ENCODE assay signal across 19 mouse cellular contexts in genomic region chr10:44733641-44734040, GRCm38 (mm10).
"Had no signal": no experiment of that assay in that cellular context is flagged by ENCODE, and none has a peak within 500 bp of the region (broad histone marks: within the 10 kb centered on the region; RNA-seq: fewer than 3 reads in every experiment).

No protein-coding gene starts in this region.

- H3K4me2 ChIP-seq: liver, embryonic 11.5 days; liver, embryonic 13.5 days; liver, embryonic 15.5 days; lung, embryonic 15.5 days; midbrain, embryonic 12.5 days; midbrain, embryonic 15.5 days; neural tube, embryonic 12.5 days; stomach, embryonic 15.5 days had no signal

- ATAC-seq: liver, postnatal 0 days; midbrain, embryonic 15.5 days had no signal

- H3K27me3 ChIP-seq: liver, embryonic 13.5 days; liver, embryonic 15.5 days; lung, embryonic 15.5 days; midbrain, embryonic 12.5 days; midbrain, embryonic 15.5 days; neural tube, embryonic 12.5 days; stomach, embryonic 15.5 days had no signal

- H3K4me1 ChIP-seq: liver, embryonic 13.5 days; liver, embryonic 15.5 days; lung, embryonic 15.5 days; midbrain, embryonic 12.5 days; midbrain, embryonic 15.5 days; neural tube, embryonic 12.5 days; stomach, embryonic 15.5 days had no signal

- H3K9me3 ChIP-seq: liver, embryonic 13.5 days; liver, embryonic 15.5 days; lung, embryonic 15.5 days; midbrain, embryonic 12.5 days; midbrain, embryonic 15.5 days; neural tube, embryonic 12.5 days; stomach, embryonic 15.5 days had no signal

- H3K4me3 ChIP-seq: liver, embryonic 13.5 days; liver, embryonic 15.5 days; lung, embryonic 15.5 days; midbrain, embryonic 12.5 days; midbrain, embryonic 15.5 days; neural tube, embryonic 12.5 days; stomach, embryonic 15.5 days had no signal

- H3K9ac ChIP-seq: liver, embryonic 13.5 days; liver, embryonic 15.5 days; liver, postnatal 0 days; lung, embryonic 15.5 days; midbrain, embryonic 12.5 days; midbrain, embryonic 15.5 days; neural tube, embryonic 12.5 days; stomach, embryonic 15.5 days had no signal

- H3K27ac ChIP-seq: liver, embryonic 13.5 days; liver, embryonic 15.5 days; lung, embryonic 15.5 days; macrophage; midbrain, embryonic 12.5 days; midbrain, embryonic 15.5 days; neural tube, embryonic 12.5 days; stomach, embryonic 15.5 days; stomach, postnatal 0 days had no signal

- H3K36me3 ChIP-seq: liver, embryonic 13.5 days; liver, embryonic 15.5 days; lung, embryonic 15.5 days; midbrain, embryonic 12.5 days; midbrain, embryonic 15.5 days; neural tube, embryonic 12.5 days; stomach, embryonic 15.5 days had no signal

- DNase-seq: liver, embryonic 13.5 days; liver, postnatal 0 days; lung, adult 2 months; lung, postnatal 10 days; retina, postnatal 1 day; right cerebral cortex, adult 18-20 months; right cerebral cortex, postnatal 14 days; thymus, adult 2 months; thymus, postnatal 25 days; thymus, postnatal 4 days had no signal
